Mouse (Mus musculus) layer of hippocampus, adult 11-12 months (tissue): ENCODE measurements around the gene Ttc16.

ENCODE experiments used
- DNase-seq: peaks from one replicate; pipeline ENCODE4 v3.0.0; 2022; ENCODE audit warnings: low spot score

The Ttc16 gene

DNA sequence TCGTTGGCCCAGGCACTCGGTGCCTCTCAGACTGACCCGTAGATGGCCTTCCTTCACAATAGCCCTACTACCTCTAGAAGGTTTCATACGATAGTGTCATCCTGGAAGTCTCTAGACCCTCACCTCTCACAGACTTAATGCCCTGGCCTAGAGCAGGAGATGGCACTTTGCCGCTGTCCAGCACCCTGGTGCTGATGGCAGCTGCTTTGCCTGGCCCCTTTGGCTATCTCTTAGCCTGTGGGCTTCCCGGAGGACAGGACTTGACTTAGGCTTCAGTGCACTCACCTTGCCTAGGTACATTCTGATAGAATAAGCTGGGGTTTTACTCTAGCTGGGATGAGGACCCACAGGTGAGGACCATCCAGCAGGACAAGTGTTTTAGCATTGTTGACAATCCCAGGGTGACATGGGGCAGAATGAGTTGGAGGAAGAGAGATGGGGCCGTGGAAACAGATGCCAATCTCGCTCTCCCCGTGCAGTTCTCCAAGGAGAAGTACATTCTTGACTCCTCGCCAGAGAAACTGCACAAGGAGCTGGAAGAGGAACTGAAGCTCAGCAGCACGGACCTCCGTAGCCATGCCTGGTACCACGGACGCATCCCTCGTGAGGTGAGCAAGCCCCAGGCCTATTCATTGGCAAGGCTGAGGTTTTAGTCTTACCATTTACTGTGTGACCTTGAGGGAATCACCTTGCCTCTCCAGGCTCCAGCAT lies 31.0 kb downstream of the Ttc16 start:
- no peak for DNase-seq

DNA sequence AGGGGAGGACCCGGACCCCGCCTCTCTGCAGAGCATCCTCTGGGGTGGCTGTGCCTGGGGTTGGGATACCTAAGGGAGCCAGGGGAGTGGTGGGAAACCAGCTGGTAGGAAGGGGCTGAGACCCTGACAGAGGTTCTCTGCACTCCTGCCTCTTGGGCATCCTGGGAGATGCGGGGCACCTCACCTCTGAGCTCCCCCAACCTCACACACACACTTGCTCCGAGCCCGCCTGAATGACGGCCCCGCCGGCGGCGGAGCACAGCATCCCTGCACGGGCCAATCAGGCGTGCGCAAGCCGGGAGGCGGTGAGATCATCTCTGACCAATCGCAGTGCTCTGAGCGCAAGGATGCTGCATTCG lies 33.3 kb downstream of the Ttc16 start:
- DNase-seq, result peak; percentile 80

DNA sequence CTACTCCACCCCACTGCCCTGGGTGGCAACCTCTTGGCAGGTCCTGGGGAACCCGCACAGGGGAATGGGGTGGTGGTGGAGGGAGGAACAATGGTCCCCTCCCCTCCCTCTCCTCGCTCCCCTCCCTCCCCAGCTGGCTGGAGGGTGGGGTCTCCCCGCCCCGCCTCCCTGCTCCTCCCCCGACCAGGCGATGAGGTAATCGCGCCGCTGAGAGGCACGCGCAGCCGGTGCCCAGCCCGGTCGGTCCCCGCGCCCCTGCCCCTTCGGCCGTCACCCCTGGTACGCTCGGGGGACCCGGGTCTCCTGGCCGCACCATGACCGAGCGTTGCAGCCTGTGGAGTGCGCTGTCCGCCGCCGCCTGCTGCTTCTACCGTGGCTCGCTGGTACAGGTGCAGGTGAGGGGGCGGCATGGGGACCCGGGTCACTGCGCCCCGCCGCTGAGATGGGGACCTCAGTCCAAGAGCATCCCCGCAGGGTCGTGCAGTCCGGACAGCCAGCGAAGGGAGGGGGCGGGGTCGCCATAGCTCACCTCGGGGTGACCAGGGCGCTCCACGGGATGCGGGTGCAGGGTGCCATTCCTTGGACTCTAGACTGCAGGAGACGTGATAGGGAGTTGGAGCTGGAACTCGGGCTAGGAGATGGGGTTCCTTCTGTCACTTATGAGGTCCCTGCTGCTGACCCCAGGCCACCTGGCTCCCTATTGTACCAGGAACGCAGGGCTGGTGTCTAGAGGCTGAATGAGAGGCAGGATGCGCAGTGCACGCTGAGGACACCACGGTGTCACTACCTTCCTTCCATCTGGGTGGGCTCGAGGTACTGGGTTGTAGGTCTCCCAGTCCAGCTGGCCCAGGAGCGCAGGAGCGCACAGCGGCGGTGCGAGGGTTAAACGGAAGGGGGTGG lies 33.9 kb downstream of the Ttc16 start:
- peak; percentile 48 for DNase-seq

DNA sequence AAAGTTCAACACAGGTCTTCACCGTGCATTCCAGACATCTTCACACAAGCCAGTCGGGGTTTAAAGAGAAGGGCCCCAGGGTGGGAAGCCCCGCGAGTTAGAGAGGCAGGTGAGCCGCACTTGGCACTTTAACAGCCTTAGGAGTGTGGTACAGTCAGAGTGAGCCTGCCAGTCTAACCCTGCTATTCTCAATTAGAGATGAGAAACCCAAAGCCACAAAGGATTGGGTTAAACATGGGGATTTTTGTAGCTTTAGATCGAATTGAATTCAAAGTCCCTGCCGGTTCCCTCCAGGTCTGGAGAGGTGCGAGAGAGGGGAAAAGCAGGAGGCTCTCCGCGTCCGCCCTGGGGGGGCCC lies 34.5 kb downstream of the Ttc16 start, which contains the start of gene 6330409D20Rik:
TSS of gene 6330409D20Rik (minus strand) at position 101 of the 357 bp plus-strand sequence.
- DNase-seq, result no peak

DNA sequence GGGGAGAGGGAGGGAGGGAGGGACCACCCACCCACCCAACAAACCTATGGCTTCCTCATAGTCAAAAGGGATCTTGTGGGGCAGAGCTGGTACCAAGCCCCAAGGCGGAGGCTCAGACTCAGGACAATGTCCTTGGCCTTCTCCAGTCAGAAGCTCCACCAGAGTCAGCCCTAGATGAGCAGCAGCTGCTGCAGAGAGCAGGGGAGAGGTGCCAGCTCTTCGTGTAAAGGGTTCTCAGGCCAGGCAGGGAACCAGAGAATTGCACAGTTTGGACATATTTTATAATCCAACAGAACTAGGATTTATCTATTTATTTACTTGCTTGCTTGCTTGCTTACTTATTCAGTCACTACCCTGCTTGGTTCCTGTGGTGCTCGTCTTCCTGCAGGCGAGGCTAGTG lies 36.1 kb downstream of the Ttc16 start:
- no peak for DNase-seq

DNA sequence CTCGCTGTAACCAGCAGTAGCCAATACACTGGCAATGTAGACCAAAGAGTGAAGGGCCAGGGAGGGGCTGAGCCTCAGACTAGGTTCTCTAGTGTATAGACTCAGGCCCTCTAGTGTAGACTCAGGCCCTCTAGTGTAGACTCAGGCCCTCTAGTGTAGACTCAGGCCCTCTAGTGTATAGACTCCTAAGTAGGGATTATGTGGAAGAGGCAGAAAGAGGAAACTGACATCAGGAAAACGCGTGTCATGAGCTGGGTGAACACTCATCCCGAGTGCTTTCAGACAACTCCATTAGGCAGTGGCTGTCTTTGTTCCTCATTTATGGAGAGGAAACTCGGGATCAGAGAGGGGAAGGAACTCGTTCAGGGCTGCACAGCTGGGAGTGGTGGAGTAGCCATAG lies 38.4 kb downstream of the Ttc16 start:
- no peak for DNase-seq

DNA sequence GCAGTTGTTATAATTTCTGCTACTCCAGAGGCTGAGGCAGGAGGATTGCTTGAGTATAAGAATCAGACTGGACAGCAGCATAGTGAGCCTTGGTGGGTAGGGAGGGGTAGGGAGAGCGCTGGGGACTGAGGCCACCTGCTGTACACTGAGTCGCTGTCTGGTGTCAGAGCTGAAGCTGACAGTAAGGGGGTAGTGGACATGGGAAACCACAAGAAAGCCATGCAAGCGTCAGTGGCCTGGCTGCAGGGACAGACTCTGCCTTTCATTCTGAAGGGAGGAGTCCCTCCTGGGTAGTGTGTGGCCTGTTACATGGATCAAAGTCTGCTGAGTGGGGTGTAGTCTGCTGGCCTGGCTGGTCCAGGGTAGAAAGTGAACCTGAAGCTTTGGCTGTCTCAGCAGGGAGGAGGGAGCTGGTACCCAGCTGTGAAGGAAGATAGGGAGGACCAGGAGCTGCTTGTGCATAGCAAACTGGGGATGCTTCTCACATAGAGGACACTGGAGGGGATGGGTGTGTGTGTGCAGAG lies 39.1 kb downstream of the Ttc16 start:
- no peak for DNase-seq

DNA sequence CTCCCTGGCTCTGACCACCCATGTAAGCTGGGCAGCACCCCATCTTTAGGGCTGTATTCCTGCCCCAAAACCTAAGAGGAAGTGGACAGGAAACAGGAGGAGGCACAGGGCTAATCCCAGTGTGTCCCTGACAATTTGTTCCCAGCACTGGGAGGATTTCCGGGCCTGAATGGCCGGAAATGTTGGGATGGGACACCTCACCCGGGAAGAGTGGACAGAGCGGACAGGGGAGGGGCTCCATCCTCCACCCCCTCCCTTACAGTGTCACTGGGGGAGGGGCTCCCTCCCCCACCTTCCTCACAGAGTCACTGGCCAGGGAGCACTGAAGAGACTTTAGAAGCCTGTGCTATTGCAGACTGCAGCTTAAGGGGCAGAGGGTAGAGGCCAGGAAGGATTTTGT lies 40.5 kb downstream of the Ttc16 start:
- DNase-seq, result no peak

DNA sequence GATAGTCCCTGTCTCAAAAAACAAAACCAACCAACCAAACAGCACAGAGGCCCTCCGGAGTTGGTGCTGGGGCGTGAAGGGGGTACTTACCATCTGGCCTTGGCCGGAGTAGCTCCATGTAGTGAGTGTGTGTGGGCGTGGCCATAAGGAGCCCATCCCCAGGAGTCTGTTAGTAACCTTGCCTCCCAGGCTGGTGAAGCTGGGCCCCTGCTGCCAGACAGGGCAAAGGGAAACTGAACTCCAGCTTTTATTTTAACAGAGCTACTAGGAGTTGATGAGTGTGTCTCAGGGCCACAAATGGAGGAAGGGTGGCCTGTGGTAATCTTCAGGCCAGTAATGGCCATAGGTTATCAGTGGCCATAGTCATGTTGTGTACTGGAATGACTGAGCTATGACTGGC lies 41.0 kb downstream of the Ttc16 start:
- no peak for DNase-seq

DNA sequence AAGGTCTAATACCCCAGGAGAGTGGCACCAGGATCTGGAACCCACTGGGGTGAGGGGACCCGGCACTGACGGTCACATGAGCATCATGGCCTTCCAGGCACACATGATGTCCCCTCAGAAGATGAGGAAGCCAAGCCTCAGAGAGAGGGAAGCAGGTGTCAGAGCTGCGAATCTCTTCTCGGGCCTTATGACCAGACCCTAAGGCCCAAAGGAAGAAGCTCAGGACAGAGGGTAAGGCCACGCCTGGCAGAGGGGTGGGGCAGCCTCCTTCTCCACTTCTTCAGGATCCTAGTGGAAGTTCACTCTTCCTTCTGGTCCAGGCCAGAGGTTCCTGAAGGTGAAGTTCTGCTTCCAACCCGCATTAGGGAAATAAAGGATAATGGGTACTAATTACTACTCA lies 42.7 kb downstream of the Ttc16 start:
- no peak for DNase-seq

DNA sequence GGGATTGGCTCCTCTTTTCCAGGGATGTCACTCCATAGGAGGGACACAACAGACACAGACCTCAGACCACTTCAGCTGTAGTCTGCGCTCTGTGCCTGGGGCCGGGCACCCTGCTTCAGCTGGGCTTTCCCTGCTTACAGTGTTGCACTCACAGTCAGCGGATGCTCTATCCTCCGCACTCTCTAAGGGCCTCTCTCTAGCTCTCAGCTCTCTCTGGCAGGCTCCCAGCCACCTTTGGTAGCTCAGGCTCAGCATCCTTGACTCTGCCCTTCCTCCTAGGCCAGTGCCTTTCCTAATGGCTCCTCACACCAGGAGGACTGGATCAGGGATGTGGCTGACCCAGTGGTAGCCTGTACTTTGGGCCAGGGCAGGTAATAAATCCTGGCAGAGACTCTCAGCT lies 43.5 kb downstream of the Ttc16 start:
- DNase-seq, result no peak

DNA sequence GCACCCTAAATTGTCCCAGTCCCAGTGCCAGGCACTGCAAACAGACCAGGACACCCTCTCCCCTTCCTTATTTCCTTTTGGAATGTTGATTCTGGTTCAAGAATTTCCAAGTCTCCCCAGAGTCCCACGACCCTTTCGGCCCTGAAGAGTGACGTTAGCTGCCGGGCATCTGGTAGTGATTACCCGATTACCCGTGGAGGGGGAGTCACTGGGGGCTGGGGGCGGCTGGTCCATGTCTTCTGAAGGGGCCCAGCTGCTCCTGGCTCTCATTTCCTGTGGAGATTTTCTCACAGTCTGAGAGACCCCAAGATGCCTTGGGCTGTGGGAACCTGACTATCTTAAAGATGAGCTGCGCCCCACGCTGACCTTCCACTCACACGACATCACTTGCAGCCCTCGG lies 44.6 kb downstream of the Ttc16 start:
- DNase-seq, result no peak

DNA sequence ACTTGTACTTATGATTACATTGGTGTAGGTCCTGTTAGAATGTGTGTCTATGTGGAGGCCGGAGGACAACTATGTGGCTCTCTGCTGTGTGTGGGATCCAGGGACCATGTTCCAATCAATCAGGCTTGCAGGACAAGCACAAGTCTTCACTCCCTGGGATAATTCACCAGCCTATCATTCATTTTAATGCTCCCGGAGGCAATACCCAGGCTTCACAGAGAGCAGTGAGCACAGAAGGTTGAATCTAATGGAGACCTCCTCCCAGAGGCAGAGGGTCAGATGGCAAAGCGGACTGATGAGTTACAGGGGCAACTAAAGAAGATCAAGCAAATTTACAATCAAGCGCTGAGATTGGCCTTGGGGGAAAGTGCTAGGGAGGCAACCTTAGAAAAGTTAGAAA lies 45.9 kb downstream of the Ttc16 start:
- no peak for DNase-seq

DNA sequence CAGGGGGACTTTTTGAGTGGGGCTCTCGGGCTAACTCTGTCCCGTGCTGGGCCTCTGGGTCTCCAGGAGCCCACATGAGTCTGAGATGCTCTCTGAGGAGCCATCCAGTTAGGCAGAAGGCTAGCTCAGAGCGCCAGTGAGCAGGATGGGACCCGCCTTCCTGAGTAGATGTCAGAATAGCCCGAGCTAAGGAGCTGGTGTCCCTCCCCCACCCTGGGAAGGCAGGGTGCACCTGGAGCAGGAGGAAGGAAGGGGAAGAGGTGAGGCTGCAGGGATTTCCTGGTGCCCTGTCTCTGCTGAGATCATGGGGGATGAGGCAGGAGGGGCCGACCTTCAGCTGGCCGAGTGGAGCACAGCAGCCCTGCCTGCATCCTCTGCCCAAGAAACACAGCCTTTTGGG lies 47.0 kb downstream of the Ttc16 start:
- DNase-seq, result no peak

DNA sequence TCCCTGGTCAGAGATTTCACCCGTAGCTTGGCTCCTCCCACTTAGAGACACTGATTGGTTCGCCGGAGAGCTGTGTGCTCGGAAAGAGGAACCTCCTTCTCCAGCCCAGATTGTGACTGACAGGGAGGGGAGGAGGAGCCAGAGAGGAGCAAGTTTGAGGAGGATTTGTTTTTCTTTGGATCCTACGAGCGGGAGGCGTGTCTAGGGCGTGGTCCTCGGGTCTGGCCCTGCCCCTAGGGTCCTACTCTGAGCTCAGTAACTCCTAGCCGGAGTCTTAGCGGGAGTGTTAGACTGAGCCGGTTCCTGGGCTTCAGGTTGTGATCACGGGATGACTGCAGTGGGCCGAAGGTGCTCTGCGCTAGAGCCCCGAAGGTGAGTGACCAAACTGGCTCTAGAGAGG lies 48.0 kb downstream of the Ttc16 start:
- peak; percentile 86 for DNase-seq

DNA sequence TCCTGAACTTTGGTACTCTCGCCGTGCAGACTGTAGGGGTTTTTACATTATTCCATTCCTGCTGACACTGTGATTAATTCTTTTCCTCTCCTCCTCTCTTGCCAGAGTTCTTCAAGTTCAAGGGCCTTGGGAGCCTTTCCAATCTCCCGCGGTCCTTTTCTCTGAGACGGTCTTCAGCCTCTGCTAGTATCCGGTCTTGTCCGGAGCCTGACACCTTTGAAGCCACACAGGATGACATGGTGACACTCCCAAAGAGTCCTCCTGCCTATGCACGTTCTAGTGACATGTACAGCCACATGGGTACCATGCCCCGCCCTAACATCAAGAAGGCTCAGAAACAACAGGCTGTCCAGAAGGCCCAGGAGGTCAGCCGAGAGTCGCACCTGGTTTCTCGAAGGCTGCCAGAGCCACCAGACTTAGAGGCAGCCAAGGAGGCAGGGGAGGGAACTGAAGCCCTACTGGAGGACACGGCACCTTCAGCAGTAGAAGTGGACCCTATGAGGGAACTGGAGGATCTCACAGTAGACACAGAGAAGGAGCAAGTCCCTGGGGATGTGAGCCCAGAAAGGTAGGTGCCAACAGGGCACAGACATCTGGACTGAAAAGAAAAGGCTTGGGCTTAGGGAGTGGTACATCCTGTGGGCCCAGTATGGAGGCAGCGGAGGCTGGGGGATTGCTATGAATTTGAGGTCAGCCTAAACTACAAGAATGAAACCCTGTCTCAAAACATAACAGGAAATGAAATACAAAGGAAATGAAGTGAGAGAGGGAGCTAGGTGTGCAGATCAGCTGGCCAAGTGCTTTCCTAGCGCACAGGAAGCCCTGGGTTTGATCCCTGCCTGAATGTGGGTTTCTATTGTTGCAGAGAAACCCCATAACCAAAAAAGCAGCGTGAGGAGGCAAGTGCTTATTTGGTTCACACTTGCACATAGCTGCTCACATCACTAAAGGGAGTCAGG lies 50.3 kb downstream of the Ttc16 start:
- no peak for DNase-seq

DNA sequence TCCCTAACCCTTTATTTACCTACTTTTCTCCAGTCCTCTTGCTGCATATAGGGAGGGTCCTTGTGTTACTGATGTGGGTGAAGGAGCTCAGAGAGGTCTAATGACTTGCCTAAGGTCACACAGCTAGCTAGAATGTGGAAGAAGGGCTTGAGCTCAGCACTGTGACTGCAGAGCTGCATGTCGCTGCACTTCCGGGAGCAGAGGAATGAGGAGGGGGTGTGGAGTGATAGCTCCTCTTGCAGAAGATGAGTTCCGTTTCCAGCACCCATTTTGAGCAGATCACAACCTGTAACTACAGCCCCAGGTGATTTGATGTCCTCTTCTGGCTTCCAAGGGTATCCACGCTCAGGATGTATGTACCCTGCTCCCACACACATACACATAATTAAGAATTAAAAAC lies 51.3 kb downstream of the Ttc16 start:
- DNase-seq, result no peak

DNA sequence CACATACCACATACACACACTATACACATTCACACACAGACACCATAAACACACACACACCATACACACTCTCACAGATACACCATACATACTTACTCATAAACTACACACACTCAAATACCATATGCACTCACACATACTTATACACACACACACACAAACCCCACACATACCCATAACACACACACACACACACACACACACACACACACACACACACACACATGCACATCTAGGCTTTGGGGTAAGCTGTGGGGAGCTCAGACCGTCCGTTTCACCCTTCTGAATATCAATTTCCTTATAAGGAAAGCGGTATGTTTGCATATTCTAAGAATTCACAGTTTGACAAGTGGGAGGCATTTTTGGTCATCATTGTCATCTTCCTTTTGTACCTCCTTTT lies 52.9 kb downstream of the Ttc16 start:
- DNase-seq, result no peak

DNA sequence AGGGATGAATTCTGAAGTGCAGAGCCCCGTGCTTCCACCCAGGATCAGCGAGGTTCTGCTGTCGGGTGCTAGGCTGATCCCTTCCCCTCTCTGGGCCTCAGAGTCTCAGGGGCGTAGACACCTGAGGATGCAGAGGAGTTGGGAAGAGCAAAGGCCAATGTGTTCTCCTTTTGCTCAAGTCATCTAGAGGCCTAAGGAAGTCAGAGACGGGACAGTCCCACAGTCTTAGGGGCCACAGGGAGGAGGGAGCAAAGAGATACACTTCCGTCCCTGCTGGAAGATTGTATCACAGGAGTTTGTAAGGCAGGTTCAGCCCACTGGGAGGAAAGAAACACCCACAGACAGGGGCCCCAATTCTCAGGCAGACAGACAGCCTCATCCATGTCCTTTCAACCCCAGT lies 53.4 kb downstream of the Ttc16 start:
- DNase-seq, result no peak

DNA sequence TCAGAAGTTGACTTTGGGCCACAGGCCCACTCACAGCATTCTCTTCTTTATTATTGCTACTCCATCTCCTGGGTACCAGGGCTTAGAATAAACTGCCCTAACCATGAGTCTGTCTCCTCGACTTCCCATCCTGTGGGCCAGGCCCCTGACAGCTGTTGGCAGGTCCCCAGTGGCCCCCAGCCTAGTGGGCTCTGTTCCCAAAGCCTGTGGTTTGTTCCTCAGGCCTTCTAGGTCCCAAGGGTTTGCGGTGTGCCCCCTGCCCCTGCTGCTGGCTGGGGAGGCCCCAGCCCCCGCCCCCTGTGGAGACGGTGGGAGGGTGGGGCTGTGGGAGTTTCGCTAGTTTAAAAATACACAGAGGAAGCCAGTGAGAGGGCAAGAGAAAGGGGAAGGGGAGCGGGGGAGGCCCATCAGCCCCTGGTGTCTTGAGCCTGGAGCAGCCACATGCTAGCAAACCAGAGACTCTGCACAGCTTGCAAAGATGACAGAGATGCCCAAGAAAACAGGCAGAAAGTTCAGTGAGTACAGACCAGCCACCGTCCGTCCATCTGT lies 54.7 kb downstream of the Ttc16 start, which contains the start of gene Sh2d3c:
TSS of gene Sh2d3c (plus strand) at position 375 of the 549 bp plus-strand sequence.
- peak; percentile 54 for DNase-seq

DNA sequence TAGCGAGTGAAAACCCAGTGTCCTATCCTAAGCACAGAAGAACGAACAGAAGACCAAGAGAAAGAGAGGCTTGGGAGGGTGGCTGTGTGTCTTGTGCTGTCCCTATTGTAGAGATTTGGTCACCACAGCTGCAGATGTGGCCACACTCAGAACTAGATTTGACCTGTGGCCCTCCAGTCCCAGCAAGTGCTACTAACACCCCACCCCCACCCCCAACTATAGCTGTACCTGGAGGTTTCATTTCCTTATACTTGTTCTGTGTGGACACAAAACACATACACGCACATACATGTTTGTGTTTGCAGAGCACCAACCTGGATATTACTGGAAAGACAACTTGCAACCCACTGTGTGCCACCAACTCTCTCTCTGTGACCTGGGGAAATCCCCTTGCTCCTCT lies 55.4 kb downstream of the Ttc16 start:
- DNase-seq, result no peak

DNA sequence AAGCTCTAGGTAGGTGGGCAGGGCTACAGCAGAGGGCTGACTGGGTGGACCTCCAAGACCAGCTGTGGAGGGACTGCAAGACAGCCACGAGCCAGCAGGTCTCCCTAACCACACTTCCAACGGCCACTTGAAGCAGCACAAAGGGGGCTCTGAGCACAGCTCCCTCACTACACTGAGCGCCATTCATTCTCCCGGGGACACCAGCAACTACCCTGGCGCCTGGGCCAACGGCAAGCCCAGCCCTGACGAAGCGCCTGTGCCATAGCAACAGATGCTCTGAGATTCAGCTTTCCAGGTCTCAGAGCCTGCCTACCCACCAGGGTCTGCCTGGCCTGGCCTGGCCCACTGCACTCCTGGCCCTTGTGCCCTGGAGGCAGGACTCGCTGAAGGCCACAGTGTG lies 56.7 kb downstream of the Ttc16 start:
- no peak for DNase-seq
